Mouse (Mus musculus) embryonic facial prominence, embryonic 10.5 days (tissue): Measurements from ENCODE around the gene Bcl2. TPM values are rescaled to one million over a fixed set of nuclear protein-coding genes. Genes with fewer than 3 reads are reported as not detected.

ENCODE experiments used
- DNase-seq: peaks from one replicate; pipeline ENCODE4 v3.0.0-alpha.2; 2017; ENCODE audit warnings: low spot score
- H3K27ac ChIP-seq: fragments of 300-500 bp; sonication (generic); replicated peaks from 2 replicates; pipeline ENCODE4 v1.5.1; 2016; ENCODE audit warnings: mild to moderate bottlenecking
- H3K27me3 ChIP-seq: fragments of 300-500 bp; sonication (generic); replicated peaks from 2 replicates; pipeline ENCODE4 v1.6.1; 2016; ENCODE audit warnings: low read depth, mild to moderate bottlenecking; ENCODE audit not compliant: poor library complexity, severe bottlenecking
- H3K36me3 ChIP-seq: fragments of 300-500 bp; sonication (generic); replicated peaks from 2 replicates; pipeline ENCODE4 v1.6.1; 2016; ENCODE audit warnings: mild to moderate bottlenecking, moderate library complexity
- H3K4me1 ChIP-seq: fragments of 300-500 bp; sonication (generic); 2 replicates; pipeline ENCODE4 v1.6.1; 2016
- H3K4me3 ChIP-seq: fragments of 300-500 bp; sonication (generic); 2 replicates; pipeline ENCODE4 v1.5.1; 2016; ENCODE audit warnings: mild to moderate bottlenecking, moderate library complexity
- H3K9me3 ChIP-seq: fragments of 300-500 bp; sonication (generic); 2 replicates; pipeline ENCODE4 v1.6.1; 2016; ENCODE audit warnings: mild to moderate bottlenecking
- WGBS: fragments of 180-500 bp; shearing (Covaris S2); methylation state at CpG from one replicate; pipeline ENCODE4 v1.1.7; 2016; 5-methylcytosine and 5-hydroxymethylcytosine counted together
- polyA plus RNA-seq: library from polyadenylated mRNA; unstranded; fragments of >200 nt; fragmentation: Nextera tagmentation; extraction: Ambion mirVana; gene quantifications from 2 replicates; pipeline ENCODE4 v1.2.1, GENCODE M21; 2016

Gene Bcl2
- polyA plus RNA-seq, 1 experiment from 2014 or later: 10.8 TPM

DNA sequence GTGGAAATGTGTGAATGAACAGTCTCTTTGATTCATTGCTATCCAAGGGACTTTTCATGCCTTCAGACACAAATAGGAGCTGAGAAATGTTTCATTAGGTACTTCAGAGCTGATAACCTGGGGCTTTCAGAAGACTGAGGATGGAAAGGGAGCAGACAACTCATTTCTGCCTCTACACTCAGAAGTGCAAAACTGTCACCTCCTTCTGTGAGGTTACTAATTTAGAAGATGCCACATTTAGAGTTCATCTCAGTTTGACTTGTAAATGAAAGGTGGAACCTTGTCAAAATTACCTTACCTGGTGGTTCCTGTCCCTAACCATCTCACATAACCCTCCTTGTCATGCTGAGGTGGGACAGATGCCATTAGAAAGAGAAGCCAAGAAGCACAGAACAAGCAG is 128.7 kb downstream of the Bcl2 start:
- no peaks in the 10 kb centered on the region for H3K27me3 ChIP-seq
- H3K27ac ChIP-seq: no peak overlapping the region; the same call in 1 of the 2 replicates
- no peak for DNase-seq
- H3K9me3 ChIP-seq: no peaks in the 10 kb centered on the region
- peaks cover 18% of the 10 kb centered on the region for H3K4me1 ChIP-seq
- no peak overlapping the region for H3K4me3 ChIP-seq
- no peaks in the 10 kb centered on the region for H3K36me3 ChIP-seq

DNA sequence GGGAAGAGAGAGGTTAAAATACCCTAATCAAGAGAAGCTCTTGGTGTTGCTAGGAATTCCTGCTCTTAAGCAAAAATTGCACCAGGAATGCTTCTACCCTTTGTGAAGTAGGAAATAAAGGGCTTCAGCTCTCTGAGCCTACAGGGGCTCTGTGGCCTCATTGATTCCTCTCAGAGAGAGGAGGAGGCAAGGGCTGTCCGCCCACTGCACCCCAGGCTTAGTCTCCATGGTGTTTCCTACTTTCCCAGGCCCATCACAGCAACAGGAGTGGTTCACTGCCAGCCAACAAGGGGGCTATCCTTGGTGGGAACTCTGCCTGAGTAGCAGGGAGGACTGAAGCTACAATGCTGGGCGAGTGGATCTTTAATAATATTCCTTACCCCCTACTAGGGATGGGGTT is 129.2 kb downstream of the Bcl2 start:
- H3K27me3 ChIP-seq: no peaks in the 10 kb centered on the region
- H3K9me3 ChIP-seq: no peaks in the 10 kb centered on the region
- 71% methylated on average over 2 of the region's 2 CpGs for WGBS
- DNase-seq: no peak
- peaks cover 18% of the 10 kb centered on the region for H3K4me1 ChIP-seq
- no peak overlapping the region; the same call in 1 of the 2 replicates for H3K27ac ChIP-seq
- no peak overlapping the region for H3K4me3 ChIP-seq
- no peaks in the 10 kb centered on the region for H3K36me3 ChIP-seq

DNA sequence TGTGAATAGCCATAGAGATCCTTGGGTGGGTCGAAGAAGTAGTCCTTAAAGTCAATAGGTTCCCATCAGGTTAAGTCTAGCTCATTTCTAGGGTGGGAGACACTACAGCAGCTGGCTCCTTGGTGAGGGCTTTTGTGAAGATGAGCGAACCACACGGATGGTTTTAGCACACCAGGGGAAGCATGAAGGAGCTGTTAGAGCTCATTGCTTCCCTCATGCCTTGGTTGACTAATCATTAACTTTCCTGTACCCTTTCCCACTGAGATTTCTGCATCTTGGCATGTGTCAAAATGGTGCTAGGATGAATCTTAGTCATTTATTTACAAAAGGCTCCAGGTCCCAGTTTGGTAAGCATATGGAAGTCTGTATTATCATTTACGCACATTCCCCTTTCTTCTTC is 129.8 kb downstream of the Bcl2 start:
- no peaks in the 10 kb centered on the region for H3K36me3 ChIP-seq
- DNase-seq: no peak
- no peak overlapping the region for H3K27ac ChIP-seq
- H3K4me3 ChIP-seq: no peak overlapping the region
- H3K9me3 ChIP-seq: no peaks in the 10 kb centered on the region
- H3K4me1 ChIP-seq: peaks cover 18% of the 10 kb centered on the region
- H3K27me3 ChIP-seq: no peaks in the 10 kb centered on the region
- WGBS: 88% methylated on average over 4 of the region's 4 CpGs

DNA sequence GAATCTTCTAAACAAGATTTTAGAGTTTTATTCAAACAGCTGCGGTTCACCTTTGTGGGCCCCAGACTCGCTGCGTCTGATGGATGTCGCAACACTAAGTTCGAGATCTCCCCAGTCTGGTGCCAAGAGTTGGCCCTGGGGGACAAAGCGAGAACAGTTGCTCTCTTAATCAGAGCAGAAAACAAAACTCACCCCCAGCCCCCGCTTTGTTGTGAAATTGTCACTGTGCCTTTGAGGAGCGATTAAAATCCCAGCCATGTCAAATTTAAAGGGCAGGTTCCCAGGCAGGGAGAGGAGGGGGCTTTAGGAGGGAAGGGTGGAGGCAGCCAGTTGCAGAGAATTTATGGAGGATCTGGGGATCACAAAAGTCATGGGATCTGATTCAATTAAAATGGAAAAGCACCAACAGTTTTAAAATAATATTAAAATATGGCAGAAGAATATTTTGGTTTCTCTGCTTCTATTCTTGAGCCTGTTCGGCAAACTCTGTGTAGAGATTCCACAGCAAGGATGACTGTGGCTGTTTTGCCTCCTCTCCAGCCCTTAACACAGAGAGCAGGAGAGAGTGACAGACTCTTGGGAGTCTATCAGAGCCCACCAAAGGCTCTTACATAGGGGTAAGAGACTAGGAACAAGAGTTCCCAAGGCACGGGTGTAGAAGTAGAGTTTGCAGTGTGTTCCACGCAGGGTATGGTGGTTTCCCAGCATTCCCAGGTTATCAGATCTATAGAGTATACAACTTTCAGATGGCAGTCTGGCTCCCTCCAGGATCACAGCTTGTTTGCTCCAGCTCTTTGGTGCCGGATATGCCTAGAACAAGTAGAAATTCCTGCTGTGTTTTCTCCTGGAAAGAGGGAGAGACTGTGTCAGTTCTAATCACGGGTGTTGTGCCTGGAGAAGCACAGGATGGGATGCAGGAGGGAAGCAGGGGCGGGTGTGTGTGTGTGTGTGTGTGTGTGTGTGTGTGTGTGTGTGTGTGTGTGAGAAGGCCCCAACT is 130.5 kb downstream of the Bcl2 start:
- no peaks in the 10 kb centered on the region for H3K9me3 ChIP-seq
- no peaks in the 10 kb centered on the region for H3K27me3 ChIP-seq
- no peak overlapping the region for H3K27ac ChIP-seq
- no peak for DNase-seq
- 60% methylated on average over 14 of the region's 14 CpGs for WGBS
- peaks cover 18% of the 10 kb centered on the region for H3K4me1 ChIP-seq
- H3K36me3 ChIP-seq: no peaks in the 10 kb centered on the region
- H3K4me3 ChIP-seq: no peak overlapping the region

DNA sequence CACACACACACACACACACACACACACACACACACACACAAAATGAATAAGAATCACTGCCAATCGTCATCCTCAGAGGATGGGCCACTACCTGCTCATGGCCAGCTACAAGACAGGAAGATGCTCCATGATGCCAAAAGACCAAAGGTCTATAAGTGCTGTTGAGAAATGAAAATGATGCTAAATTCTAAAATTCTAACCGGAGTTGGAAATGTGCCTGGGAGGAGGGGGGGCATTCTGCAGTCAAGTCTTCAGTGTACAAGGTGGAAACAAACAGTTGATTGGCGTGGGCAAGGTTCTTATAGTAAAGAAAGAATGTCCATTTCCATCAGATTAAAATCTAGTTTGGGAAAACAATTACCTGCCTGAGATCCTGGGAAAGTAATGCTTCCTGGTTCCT is 131.3 kb downstream of the Bcl2 start:
- no peak overlapping the region for H3K27ac ChIP-seq

DNA sequence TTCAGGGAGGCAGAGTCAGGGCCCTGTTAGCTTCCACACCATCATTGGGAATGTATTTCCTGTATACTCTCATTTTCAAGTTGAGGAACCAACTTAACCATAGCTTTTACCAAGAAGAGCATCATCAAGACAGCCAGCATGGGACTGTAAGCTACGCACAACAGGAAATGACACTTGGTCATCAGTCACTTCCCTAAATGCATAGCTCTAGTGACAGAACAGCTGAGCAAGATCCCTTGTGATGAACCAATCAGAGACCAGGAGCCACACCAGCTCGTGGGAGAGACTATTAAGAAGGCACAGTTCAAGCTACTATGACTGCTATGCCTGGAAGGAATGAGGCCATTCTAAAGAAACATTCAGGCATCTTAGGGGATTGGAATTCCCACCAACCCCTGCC is 132.3 kb downstream of the Bcl2 start:
- Histone ChIP-seq H3K27ac (no peak overlapping the region), H3K36me3 (no peaks in the 10 kb centered on the region), H3K4me1 (peaks cover 18% of the 10 kb centered on the region), H3K27me3 (no peaks in the 10 kb centered on the region), H3K4me3 (no peak overlapping the region), H3K9me3 (no peaks in the 10 kb centered on the region)
- DNase-seq: no peak
- 70% methylated on average over 2 of the region's 2 CpGs for WGBS

More for the DNA sequence above, 131.3 kb downstream of the Bcl2 start:
- Histone ChIP-seq H3K27me3 (no peaks in the 10 kb centered on the region), H3K4me1 (peaks cover 18% of the 10 kb centered on the region), H3K4me3 (no peak overlapping the region), H3K36me3 (no peaks in the 10 kb centered on the region), H3K9me3 (no peaks in the 10 kb centered on the region)
- 85% methylated on average over 3 of the region's 3 CpGs for WGBS
- no peak for DNase-seq

DNA sequence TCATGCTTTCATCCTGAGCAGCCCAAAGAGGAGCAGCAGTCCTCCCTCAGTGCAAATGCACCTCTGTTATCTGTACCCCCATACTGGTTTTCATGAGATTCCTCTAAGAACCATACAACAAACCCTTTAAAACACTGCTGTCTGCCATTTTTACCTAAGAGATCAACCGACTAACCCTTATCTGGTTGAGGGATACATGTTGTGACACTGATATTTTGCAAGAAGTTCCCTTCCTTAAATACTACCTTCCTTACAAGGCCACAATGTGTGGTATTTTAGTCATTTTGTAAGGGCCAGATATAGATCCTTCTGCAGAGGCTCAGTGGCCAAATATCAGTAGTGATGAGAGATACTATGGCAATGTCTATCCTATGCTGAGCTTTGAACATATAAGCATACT is 134.3 kb downstream of the Bcl2 start:
- Histone ChIP-seq H3K4me1 (peaks cover 16% of the 10 kb centered on the region), H3K27me3 (no peaks in the 10 kb centered on the region), H3K9me3 (no peaks in the 10 kb centered on the region), H3K36me3 (no peaks in the 10 kb centered on the region), H3K27ac (no peak overlapping the region), H3K4me3 (no peak overlapping the region)
- 85% methylated on average over 1 of the region's 1 CpGs for whole genome bisulfite sequencing
- no peak for DNase-seq

DNA sequence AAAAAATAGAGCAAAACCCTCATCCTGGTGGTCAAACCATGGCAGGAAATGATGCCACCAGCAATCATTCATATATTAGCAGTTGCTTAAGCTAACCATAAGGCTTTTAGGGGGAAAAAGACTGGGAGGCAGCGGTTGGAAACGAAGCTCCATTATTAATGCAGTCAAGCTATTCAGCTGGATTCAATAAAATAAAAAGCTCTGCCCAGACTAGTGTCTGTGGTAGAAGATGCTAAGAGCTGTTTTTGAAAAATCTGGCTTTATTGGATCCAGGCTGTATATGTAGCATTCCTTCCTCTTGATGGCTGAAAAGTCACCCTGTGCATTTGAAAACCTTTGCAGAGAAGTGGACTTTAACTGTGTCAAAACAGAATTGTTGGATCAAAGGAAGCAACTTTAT is 141.6 kb downstream of the Bcl2 start:
- H3K36me3 ChIP-seq: no peaks in the 10 kb centered on the region
- H3K27ac ChIP-seq: no peak overlapping the region
- no peak overlapping the region for H3K4me3 ChIP-seq
- DNase-seq: no peak
- H3K4me1 ChIP-seq: no peaks in the 10 kb centered on the region
- H3K27me3 ChIP-seq: no peaks in the 10 kb centered on the region
- WGBS: 77% methylated on average over 2 of the region's 2 CpGs
- H3K9me3 ChIP-seq: no peaks in the 10 kb centered on the region

DNA sequence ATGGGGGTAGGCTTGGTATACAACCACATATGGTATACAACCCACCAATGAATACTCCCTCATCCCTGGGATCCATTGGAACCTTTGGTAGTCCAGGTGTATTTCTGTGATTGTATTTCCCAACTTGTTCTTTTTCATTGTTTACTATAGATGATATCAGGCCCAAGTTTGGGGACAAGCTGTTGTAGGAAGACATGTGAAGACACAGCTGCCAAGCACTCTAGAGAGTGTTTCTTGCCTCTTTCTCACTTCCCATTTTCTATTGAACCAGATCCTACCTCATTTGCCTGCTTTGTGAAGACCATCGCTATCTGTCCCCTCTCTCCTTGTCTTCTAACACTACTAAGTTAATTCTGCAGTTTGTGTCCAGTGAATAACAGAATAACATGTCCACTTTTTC is 143.2 kb downstream of the Bcl2 start:
- Histone ChIP-seq H3K27me3 (no peaks in the 10 kb centered on the region), H3K36me3 (no peaks in the 10 kb centered on the region), H3K4me3 (no peak overlapping the region), H3K9me3 (no peaks in the 10 kb centered on the region), H3K27ac (no peak overlapping the region), H3K4me1 (no peaks in the 10 kb centered on the region)
- WGBS: 96% methylated on average over 1 of the region's 1 CpGs
- no peak for DNase-seq

DNA sequence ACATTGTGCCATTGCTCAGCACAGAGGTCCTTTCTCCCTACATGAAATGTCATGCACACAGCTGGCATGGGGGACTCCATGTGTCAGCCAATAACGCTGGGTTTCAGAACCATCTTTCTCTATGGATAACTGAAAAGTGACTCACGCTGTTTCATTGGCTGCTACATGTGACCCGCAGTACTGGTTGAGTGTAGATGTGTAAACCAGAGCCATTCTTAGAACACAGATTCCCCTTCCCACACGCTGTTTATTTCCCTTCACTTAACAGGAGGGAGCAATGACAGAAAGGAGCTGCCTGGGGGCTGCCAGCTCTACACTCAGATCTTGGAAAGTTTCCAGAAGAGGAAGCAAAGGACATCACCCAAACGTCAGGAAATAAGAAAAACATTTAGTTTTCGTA is 143.7 kb downstream of the Bcl2 start:
- Histone ChIP-seq H3K9me3 (no peaks in the 10 kb centered on the region), H3K27ac (no peak overlapping the region), H3K4me1 (0 out of 2 replicates have a peak, but pooled peaks cover 3% of the 10 kb centered on the region), H3K27me3 (no peaks in the 10 kb centered on the region), H3K36me3 (no peaks in the 10 kb centered on the region), H3K4me3 (no peak overlapping the region)
- DNase-seq: no peak
- 88% methylated on average over 6 of the region's 6 CpGs for WGBS

DNA sequence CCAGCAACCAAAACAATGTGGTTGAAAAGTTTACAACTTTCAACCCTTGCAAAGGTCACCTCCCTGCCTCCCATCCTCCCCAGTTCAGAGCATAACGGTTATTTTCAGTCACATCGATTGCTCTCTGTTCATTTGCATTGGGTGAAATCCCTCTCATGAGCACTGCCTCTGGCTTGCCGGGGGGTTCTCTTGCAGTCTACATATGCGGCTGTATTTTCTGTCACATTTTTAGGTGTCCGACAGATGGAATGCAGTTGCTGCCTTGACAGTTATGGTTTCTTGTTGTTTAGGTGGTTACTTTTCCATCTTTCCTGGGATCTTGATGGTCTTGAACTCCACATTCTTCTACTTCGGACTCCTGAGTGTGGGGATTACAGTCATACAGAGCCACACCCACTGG is 144.4 kb downstream of the Bcl2 start:
- no peaks in the 10 kb centered on the region for H3K27me3 ChIP-seq
- no peak overlapping the region for H3K27ac ChIP-seq
- H3K9me3 ChIP-seq: no peaks in the 10 kb centered on the region
- H3K4me3 ChIP-seq: no peak overlapping the region
- no peaks in the 10 kb centered on the region for H3K36me3 ChIP-seq
- WGBS: 90% methylated on average over 6 of the region's 6 CpGs
- DNase-seq: no peak
- H3K4me1 ChIP-seq: 0 out of 2 replicates have a peak, but pooled peaks cover 3% of the 10 kb centered on the region

DNA sequence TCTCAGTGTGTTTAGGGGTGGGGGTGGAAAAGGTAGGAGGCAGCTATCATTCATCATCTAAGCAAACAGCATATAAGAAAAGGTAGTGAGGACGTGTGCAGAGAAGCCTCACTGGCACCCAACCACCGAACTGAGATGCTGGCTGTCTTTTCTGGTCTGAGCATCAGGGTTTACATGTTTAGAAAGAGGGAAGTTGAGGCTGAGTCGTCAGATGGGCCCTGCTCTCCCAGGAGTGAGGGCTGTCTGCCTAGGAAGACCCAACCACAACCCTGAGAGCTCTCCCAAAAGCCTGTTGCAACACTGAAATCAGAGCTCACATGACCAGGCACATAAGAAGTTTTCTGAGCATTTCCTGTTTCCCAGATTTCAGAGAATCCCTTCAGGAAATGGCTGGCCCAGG is 145.2 kb downstream of the Bcl2 start:
- DNase-seq: no peak
- Histone ChIP-seq H3K27me3 (no peaks in the 10 kb centered on the region), H3K27ac (no peak overlapping the region), H3K9me3 (no peaks in the 10 kb centered on the region), H3K4me1 (0 out of 2 replicates have a peak, but pooled peaks cover 3% of the 10 kb centered on the region), H3K4me3 (no peak overlapping the region), H3K36me3 (no peaks in the 10 kb centered on the region)
- 68% methylated on average over 3 of the region's 3 CpGs for WGBS

DNA sequence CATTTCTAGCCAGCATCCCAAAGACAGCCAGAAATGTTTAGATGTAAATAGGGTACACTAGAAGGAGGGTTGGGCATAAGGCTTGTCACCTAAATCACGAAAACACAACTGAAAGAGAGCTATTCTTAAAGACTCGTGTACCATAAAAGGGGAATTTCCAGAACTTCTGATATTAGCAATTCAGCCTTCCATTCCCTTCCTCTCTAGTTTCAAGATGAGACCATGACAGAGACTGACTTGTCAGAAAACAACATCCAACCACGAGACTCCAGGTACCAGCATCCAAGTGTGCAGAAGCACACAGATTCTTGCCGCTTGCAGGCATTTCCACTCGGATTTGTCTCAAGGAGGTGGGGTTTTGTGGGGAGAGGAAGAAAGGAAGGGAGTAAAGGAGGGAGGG is 146.6 kb downstream of the Bcl2 start:
- 0 out of 2 replicates have a peak, but pooled peaks cover 3% of the 10 kb centered on the region for H3K4me1 ChIP-seq
- no peak overlapping the region for H3K4me3 ChIP-seq
- no peak for DNase-seq
- 77% methylated on average over 5 of the region's 5 CpGs for WGBS
- H3K36me3 ChIP-seq: no peaks in the 10 kb centered on the region
- no peaks in the 10 kb centered on the region for H3K27me3 ChIP-seq
- H3K9me3 ChIP-seq: no peaks in the 10 kb centered on the region
- no peak overlapping the region for H3K27ac ChIP-seq
